Mouse (Mus musculus) liver, adult 2 months (tissue): ENCODE data around the gene Maff. TPM values are rescaled to one million over a fixed set of nuclear protein-coding genes. Genes with fewer than 3 reads are reported as not detected.

Experiments used
- DNase-seq: peaks from one replicate; pipeline ENCODE4 v3.0.0-alpha.2; 2011; ENCODE audit warnings: low read depth, low spot score; ENCODE audit errors: extremely low read depth
- H3K27ac ChIP-seq: fragments of 200-500 bp; replicated peaks from 2 replicates; pipeline ENCODE4 v1.5.1; 2012; ENCODE audit warnings: low read depth, mild to moderate bottlenecking, control low read depth, inconsistent platforms, low read length; ENCODE audit not compliant: insufficient read depth
- H3K27me3 ChIP-seq: fragments of 200-500 bp; 2 replicates; pipeline ENCODE4 v1.6.1; 2012; ENCODE audit warnings: mild to moderate bottlenecking, moderate library complexity, low read length, inconsistent platforms; ENCODE audit not compliant: control insufficient read depth, insufficient read depth
- H3K36me3 ChIP-seq: fragments of 200-500 bp; 2 replicates; pipeline ENCODE4 v1.6.1; 2012; ENCODE audit warnings: low read length, inconsistent platforms; ENCODE audit not compliant: control insufficient read depth, insufficient read depth
- H3K4me1 ChIP-seq: fragments of 200-500 bp; 2 replicates; pipeline ENCODE4 v1.6.1; 2011; ENCODE audit warnings: low read length; ENCODE audit not compliant: control insufficient read depth, insufficient read depth
- H3K4me3 ChIP-seq: fragments of 200-500 bp; 2 replicates; pipeline ENCODE4 v1.5.1; 2011; ENCODE audit warnings: low read depth, mild to moderate bottlenecking, control low read depth, low read length, moderate library complexity; ENCODE audit not compliant: insufficient read depth
- H3K79me2 ChIP-seq: fragments of 200-500 bp; 2 replicates; pipeline ENCODE4 v1.6.1; 2012; ENCODE audit warnings: inconsistent platforms, mild to moderate bottlenecking, low read length, moderate library complexity; ENCODE audit not compliant: control insufficient read depth, insufficient read depth
- H3K9ac ChIP-seq: fragments of 200-500 bp; 2 replicates; pipeline ENCODE4 v1.6.1; 2012; ENCODE audit warnings: low read depth, mild to moderate bottlenecking, control low read depth, inconsistent platforms, low read length
- CTCF ChIP-seq: fragments of 200-500 bp; IDR thresholded peaks from 2 replicates; pipeline ENCODE4 v1.5.1; 2011; ENCODE audit warnings: low read depth, low read length, control low read depth
- POLR2A ChIP-seq: fragments of 200-500 bp; IDR thresholded peaks from 2 replicates; pipeline ENCODE4 v1.6.1; 2011; ENCODE audit warnings: low read length, control low read depth; ENCODE audit not compliant: insufficient read depth; ENCODE audit errors: extremely low read depth
- WGBS: fragments of 180-500 bp; shearing (Covaris S2); methylation state at CpG from one replicate; pipeline ENCODE4 v1.1.7; 2018; 5-methylcytosine and 5-hydroxymethylcytosine counted together
- polyA plus RNA-seq: library from polyadenylated mRNA; depleted of rRNA; stranded (reverse); fragments of >200 nt; gene quantifications from 2 replicates; pipeline ENCODE4 v1.2.3, GENCODE M21; 2012
- total RNA-seq: library from RNA; depleted of rRNA; stranded (reverse); fragments of >200 nt; gene quantifications from 2 replicates; pipeline ENCODE4 v1.2.3, GENCODE M21; 2014

The Maff gene
- total and polyA plus RNA-seq, 2 experiments = 0.89 to 8.5 TPM

DNA sequence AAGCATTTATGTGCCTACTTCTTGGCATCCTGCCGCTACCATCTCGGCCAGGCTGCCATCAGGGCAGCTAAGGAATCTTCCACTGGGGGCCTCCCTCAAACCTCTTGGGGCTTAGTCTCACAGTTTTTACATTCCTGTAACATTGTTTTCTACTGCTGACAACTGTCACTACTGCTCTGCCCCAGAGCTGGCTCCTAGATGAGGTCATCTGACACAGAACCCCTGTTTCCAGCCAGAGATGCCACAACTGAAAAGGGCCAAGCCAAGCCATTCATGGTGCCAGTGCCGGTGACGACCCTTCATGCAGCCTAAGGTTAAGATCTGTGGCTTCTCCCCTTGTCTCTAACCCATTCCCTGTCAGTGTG is 22.6 kb upstream of the Maff start:
- TF ChIP-seq POLR2A (no peak), CTCF (no peak)
- WGBS = 46% methylated on average over 4 of the region's 4 CpGs
- Histone ChIP-seq H3K9ac (0 out of 2 replicates have a peak overlapping the region, but pooled peaks have one; percentile 26), H3K27ac (peak overlapping the region; percentile 78), H3K27me3 (no peaks in the 10 kb centered on the region), H3K4me3 (no peak overlapping the region), H3K79me2 (0 out of 2 replicates have a peak, but pooled peaks cover 6% of the 10 kb centered on the region), H3K4me1 (peaks cover 40% of the 10 kb centered on the region), H3K36me3 (no peaks in the 10 kb centered on the region)
- no peak for DNase-seq

DNA sequence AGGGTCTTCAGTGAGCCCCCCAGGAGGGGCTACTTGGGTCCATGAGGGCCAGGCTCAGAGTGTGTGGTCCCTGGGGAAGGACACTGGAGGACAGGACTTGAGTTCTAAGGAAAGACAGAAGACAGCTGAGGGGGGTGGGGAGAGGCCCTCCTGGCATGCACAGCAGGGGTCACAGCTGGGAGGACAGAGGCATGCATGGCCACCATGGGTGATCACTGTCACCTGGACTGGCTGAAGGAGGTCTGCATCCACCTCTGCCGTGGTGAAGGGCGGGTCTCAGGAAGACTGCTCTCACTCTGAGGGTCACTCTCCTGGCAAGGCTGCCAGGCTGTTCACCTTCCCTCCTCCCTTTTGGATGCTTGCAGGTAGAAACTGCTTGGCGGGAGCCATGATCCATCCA is 22.0 kb upstream of the Maff start:
- H3K27me3 ChIP-seq = no peaks in the 10 kb centered on the region
- H3K27ac ChIP-seq = peak overlapping the region; percentile 78; the same call in 1 of the 2 replicates
- no peak overlapping the region for H3K4me3 ChIP-seq
- 91% methylated on average over 3 of the region's 3 CpGs for WGBS
- H3K9ac ChIP-seq = no peak overlapping the region
- TF ChIP-seq CTCF (no peak), POLR2A (no peak)
- H3K4me1 ChIP-seq = peaks cover 40% of the 10 kb centered on the region
- DNase-seq = no peak
- 0 out of 2 replicates have a peak, but pooled peaks cover 6% of the 10 kb centered on the region for H3K79me2 ChIP-seq
- no peaks in the 10 kb centered on the region for H3K36me3 ChIP-seq

DNA sequence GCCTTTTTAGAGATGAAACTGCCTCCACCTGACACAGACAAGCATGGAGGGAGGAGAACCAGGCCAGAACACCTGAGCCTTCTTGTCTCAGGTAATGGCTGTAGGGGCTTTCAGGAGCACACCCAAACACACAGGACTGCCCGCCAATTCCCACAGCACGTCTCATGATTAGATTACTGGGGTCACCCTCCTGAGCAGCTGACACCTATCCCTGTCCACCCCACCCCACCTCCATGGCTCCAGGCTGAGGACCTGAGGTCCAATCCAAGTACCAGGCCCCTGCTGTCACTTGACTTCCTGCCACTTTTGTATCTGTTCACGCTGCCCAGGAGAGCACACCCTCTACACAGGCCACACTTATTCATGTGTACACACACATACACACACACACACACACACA is 20.7 kb upstream of the Maff start:
- no peak overlapping the region for H3K27ac ChIP-seq
- TF ChIP-seq CTCF = no peak
- no peak for TF ChIP-seq POLR2A
- peaks cover 40% of the 10 kb centered on the region for H3K4me1 ChIP-seq
- H3K4me3 ChIP-seq = no peak overlapping the region
- DNase-seq = no peak
- H3K9ac ChIP-seq = no peak overlapping the region
- H3K79me2 ChIP-seq = 0 out of 2 replicates have a peak, but pooled peaks cover 6% of the 10 kb centered on the region
- 52% methylated on average over 3 of the region's 3 CpGs for WGBS
- no peaks in the 10 kb centered on the region for H3K36me3 ChIP-seq
- no peaks in the 10 kb centered on the region for H3K27me3 ChIP-seq

DNA sequence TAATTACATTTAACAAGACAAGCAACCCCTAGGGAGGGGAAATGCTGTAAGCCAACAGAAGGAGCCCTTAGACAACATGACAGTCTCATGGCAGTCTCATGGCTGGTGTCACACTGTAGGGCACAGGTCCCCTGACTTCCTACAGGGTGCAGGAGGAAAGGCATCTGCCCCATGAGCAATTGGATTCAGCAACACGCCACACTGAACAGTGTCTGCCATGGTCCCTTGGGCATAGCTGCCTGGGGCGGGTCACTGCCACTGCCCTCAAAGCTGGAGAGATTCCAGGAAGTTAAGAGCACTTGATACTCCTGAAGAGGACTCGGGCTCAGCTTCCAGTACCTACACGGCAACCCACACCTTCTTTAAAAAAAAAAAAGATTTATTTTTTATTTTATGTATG is 20.2 kb upstream of the Maff start:
- Histone ChIP-seq H3K4me1 (peaks cover 40% of the 10 kb centered on the region), H3K27ac (peak overlapping the region; percentile 32), H3K79me2 (0 out of 2 replicates have a peak, but pooled peaks cover 6% of the 10 kb centered on the region), H3K4me3 (no peak overlapping the region), H3K36me3 (no peaks in the 10 kb centered on the region), H3K27me3 (no peaks in the 10 kb centered on the region), H3K9ac (0 out of 2 replicates have a peak overlapping the region, but pooled peaks have one; percentile 5)
- WGBS = 26% methylated on average over 4 of the region's 4 CpGs
- TF ChIP-seq POLR2A = no peak
- TF ChIP-seq CTCF = no peak
- peak; percentile 38 for DNase-seq

DNA sequence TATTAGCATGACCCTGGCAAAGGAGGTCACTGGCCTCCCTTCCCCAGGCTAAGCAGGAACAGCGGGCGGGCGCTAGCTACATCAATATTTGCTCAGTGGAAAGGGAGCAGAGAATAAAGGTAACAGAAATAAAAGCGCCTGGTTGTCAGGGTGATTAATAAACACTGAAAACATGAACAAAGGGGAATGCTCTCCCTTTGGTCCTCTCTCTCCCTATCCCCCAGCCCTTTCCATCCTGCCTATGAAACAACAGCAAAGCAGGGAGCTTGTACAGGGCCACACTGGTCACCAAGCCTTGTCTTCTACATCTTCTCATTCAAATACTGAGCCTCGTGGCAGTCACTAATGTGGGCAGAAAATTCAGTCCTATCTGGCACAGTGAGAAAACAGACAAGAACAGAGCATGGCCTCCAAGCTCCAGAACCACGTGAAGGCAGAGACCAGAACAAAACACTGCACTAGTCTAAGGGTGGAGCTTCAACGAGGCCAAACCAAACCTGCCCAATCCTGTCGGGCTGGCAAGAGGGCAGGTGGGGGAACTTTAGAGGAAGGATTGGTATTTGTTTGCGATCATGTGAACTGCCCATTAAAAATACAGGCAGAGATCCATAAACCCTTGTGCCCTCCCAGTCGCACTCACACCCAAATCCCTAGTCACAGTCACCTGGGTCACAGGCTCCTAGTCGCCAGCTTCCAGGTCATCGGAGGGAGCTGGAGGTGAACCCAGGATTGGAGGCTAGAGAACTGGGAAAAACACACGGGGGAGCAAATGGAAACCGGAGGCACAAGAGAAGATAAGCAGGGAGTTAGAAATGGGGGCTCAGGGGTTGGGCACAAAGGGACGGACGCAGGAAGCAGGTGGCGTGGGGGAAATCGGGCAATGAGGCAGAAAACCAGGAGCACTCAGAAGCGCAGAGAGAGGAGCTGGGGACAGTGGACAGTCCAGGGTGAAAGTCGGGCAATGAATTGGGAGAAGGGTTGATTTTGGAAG is 19.2 kb upstream of the Maff start:
- 0 out of 2 replicates have a peak, but pooled peaks cover 6% of the 10 kb centered on the region for H3K79me2 ChIP-seq
- peak overlapping the region; percentile 79 for H3K9ac ChIP-seq
- no peaks in the 10 kb centered on the region for H3K36me3 ChIP-seq
- DNase-seq = peak; percentile 97
- TF ChIP-seq CTCF = no peak
- 0 out of 2 replicates have a peak, but pooled peaks have one; percentile 39 for TF ChIP-seq POLR2A
- H3K27ac ChIP-seq = peak overlapping the region; percentile 94
- H3K4me1 ChIP-seq = peaks cover 38% of the 10 kb centered on the region
- WGBS = 5% methylated on average over 20 of the region's 20 CpGs
- H3K4me3 ChIP-seq = peak overlapping the region; percentile 57
- no peaks in the 10 kb centered on the region for H3K27me3 ChIP-seq
